Mouse (Mus musculus) hindbrain, embryonic 14.5 days (tissue): ENCODE results near the gene Msmp. TPM values are rescaled to one million over a fixed set of nuclear protein-coding genes. Genes with fewer than 3 reads are reported as not detected.
A peak's percentile ranks its signal among the peaks of the same experiment; 100 is the strongest.

ENCODE experiments used
- ATAC-seq: fragments of 200-750 bp; cut with Nextera tagmentation; 2 replicates; pipeline ENCODE4 v1.8.0; 2017; ENCODE audit warnings: moderate number of reproducible peaks, mild to moderate bottlenecking, moderate TSS enrichment, moderate library complexity; ENCODE audit not compliant: low FRiP score
- DNase-seq: peaks from one replicate; pipeline ENCODE4 v3.0.0-alpha.2; 2015; ENCODE audit warnings: low spot score
- H3K27ac ChIP-seq: fragments of 300-500 bp; sonication (generic); 2 replicates; pipeline ENCODE4 v1.5.1; 2014; ENCODE audit warnings: mild to moderate bottlenecking, moderate library complexity
- H3K27me3 ChIP-seq: fragments of 300-500 bp; sonication (generic); 2 replicates; pipeline ENCODE4 v1.6.1; 2014; ENCODE audit warnings: mild to moderate bottlenecking, low read length, mixed read lengths; ENCODE audit not compliant: control insufficient read depth, insufficient read depth
- H3K36me3 ChIP-seq: fragments of 300-500 bp; sonication (generic); replicated peaks from 2 replicates; pipeline ENCODE4 v1.6.1; 2014; ENCODE audit not compliant: control insufficient read depth, insufficient read depth
- H3K4me1 ChIP-seq: fragments of 300-500 bp; sonication (generic); replicated peaks from 2 replicates; pipeline ENCODE4 v1.6.1; 2014; ENCODE audit warnings: antibody characterized with exemption, low read length, mixed read lengths; ENCODE audit not compliant: control insufficient read depth, insufficient read depth
- H3K4me2 ChIP-seq: fragments of 300-500 bp; sonication (generic); replicated peaks from 2 replicates; pipeline ENCODE4 v1.6.1; 2014; ENCODE audit warnings: mild to moderate bottlenecking, moderate library complexity
- H3K4me3 ChIP-seq: fragments of 300-500 bp; sonication (generic); replicated peaks from 2 replicates; pipeline ENCODE4 v1.5.1; 2014; ENCODE audit warnings: mild to moderate bottlenecking, low read length
- H3K9ac ChIP-seq: fragments of 300-500 bp; sonication (generic); 2 replicates; pipeline ENCODE4 v1.6.1; 2014
- H3K9me3 ChIP-seq: fragments of 300-500 bp; sonication (generic); 2 replicates; pipeline ENCODE4 v1.6.1; 2016; ENCODE audit warnings: low read length; ENCODE audit not compliant: control insufficient read depth
- WGBS: fragments of 180-500 bp; shearing (Covaris S2); extraction: QIAGEN DNeasy Blood & Tissue Kit; methylation state at CpG from one replicate; pipeline ENCODE4 v1.1.7; 2014; 5-methylcytosine and 5-hydroxymethylcytosine counted together
- polyA plus RNA-seq: library from polyadenylated mRNA; unstranded; fragments of >200 nt; fragmentation: Nextera tagmentation; extraction: Ambion mirVana; gene quantifications from 2 replicates; pipeline ENCODE4 v1.2.1, GENCODE M21; 2014

Msmp gene
- polyA plus RNA-seq, 1 experiment from 2014 or later: 1.0 TPM

- H3K4me2 ChIP-seq: no peak overlapping the region
- no peaks in the 10 kb centered on the region for H3K9me3 ChIP-seq
- no peak overlapping the region for H3K9ac ChIP-seq
- H3K36me3 ChIP-seq: peaks cover 83% of the 10 kb centered on the region
- no peak overlapping the region for H3K4me3 ChIP-seq
- peaks cover 14% of the 10 kb centered on the region for H3K4me1 ChIP-seq
- no peak overlapping the region for H3K27ac ChIP-seq
- no peaks in the 10 kb centered on the region for H3K27me3 ChIP-seq
- DNase-seq (no peak), ATAC-seq (no peak)
- 96% methylated on average over 9 of the region's 9 CpGs for WGBS
Measured at GRCm38 (mm10) chr4:43567140-43567539, 17.2 kb downstream of the Msmp start.

GRCm38 (mm10) chr4:43564231-43564630, 20.1 kb downstream of the Msmp start:
- ATAC-seq: no peak
- Histone ChIP-seq H3K9me3 (no peaks in the 10 kb centered on the region), H3K4me2 (no peak overlapping the region), H3K27me3 (no peaks in the 10 kb centered on the region), H3K36me3 (peaks cover 55% of the 10 kb centered on the region), H3K27ac (no peak overlapping the region), H3K9ac (no peak overlapping the region), H3K4me3 (no peak overlapping the region), H3K4me1 (peaks cover 28% of the 10 kb centered on the region)
- DNase-seq: no peak
- WGBS: 55% methylated on average over 2 of the region's 2 CpGs

- Histone ChIP-seq H3K4me2 (peak overlapping the region; percentile 78), H3K9me3 (no peaks in the 10 kb centered on the region), H3K36me3 (peaks cover 53% of the 10 kb centered on the region), H3K27ac (no peak overlapping the region), H3K4me3 (peak overlapping the region; percentile 81), H3K9ac (peak overlapping the region; percentile 87; the same call in 1 of the 2 replicates), H3K27me3 (no peaks in the 10 kb centered on the region), H3K4me1 (peaks cover 28% of the 10 kb centered on the region)
- no peak for DNase-seq
- 86% methylated on average over 4 of the region's 4 CpGs for WGBS
- no peak for ATAC-seq
Measured at GRCm38 (mm10) chr4:43563601-43563875, 20.8 kb downstream of the Msmp start.

GRCm38 (mm10) chr4:43562769-43563600, 21.3 kb downstream of the Msmp start:
- Histone ChIP-seq H3K36me3 (peaks cover 48% of the 10 kb centered on the region), H3K9me3 (no peaks in the 10 kb centered on the region), H3K4me3 (peak overlapping the region; percentile 81), H3K4me1 (peaks cover 34% of the 10 kb centered on the region), H3K9ac (peak overlapping the region; percentile 87), H3K4me2 (peak overlapping the region; percentile 78), H3K27ac (peak overlapping the region; percentile 96), H3K27me3 (no peaks in the 10 kb centered on the region)
- ATAC-seq: peak; percentile 16; the same call in 1 of the 2 replicates
- WGBS: 8% methylated on average over 22 of the region's 22 CpGs
- no peak for DNase-seq

- DNase-seq: peak; percentile 95
- H3K4me3 ChIP-seq: peak within 1 kb of the TSS; percentile 81
- peaks cover 34% of the 10 kb centered on the region for H3K4me1 ChIP-seq
- peak within 1 kb of the TSS; percentile 87 for H3K9ac ChIP-seq
- under 1% methylated on average over 56 of the region's 62 CpGs for WGBS
- ATAC-seq: peak; percentile 96
- H3K9me3 ChIP-seq: no peaks in the 10 kb centered on the region
- peak within 1 kb of the TSS; percentile 78 for H3K4me2 ChIP-seq
- peak within 1 kb of the TSS; percentile 96 for H3K27ac ChIP-seq
- peaks cover 40% of the 10 kb centered on the region for H3K36me3 ChIP-seq
- H3K27me3 ChIP-seq: no peaks in the 10 kb centered on the region
Measured at GRCm38 (mm10) chr4:43561997-43562768, 22.1 kb downstream of the Msmp start, which contains the start of the genes Creb3 and Tln1. TSS of gene Creb3 (plus strand) at chr4:43562332. TSS of gene Tln1 (minus strand) at chr4:43562691.

- Histone ChIP-seq H3K27ac (peak overlapping the region; percentile 96), H3K36me3 (peaks cover 40% of the 10 kb centered on the region), H3K4me2 (peak overlapping the region; percentile 78), H3K4me3 (peak overlapping the region; percentile 81), H3K9me3 (no peaks in the 10 kb centered on the region), H3K4me1 (peaks cover 34% of the 10 kb centered on the region), H3K9ac (peak overlapping the region; percentile 87), H3K27me3 (no peaks in the 10 kb centered on the region)
- WGBS: 4% methylated on average over 16 of the region's 16 CpGs
- DNase-seq (no peak), ATAC-seq (peak; percentile 13; the same call in 1 of the 2 replicates)
Measured at GRCm38 (mm10) chr4:43561436-43561996, 22.8 kb downstream of the Msmp start.

DNA sequence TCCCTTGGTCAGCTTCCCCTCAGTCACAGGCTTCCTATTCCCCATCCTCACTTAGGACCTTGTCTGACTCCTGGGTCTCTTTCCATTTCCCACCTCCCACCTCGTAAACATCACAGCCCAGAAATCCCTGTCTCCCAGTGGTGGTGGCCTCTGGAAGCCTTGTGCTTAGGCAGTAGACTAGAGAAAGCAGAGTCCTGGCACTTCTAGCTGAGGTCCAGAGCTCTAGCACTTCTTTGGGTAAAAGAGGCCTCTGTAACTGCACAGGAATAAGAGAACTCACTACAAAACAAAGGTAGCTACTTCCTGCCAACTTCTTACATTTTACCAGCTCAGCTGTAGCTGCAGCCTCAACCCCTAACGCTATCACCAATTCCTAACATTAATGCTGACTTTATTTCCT, 23.3 kb downstream of the Msmp start:
- peaks cover 34% of the 10 kb centered on the region for H3K4me1 ChIP-seq
- no peaks in the 10 kb centered on the region for H3K27me3 ChIP-seq
- H3K9me3 ChIP-seq: no peaks in the 10 kb centered on the region
- ATAC-seq (no peak), DNase-seq (no peak)
- H3K9ac ChIP-seq: peak overlapping the region; percentile 87
- WGBS: 42% methylated on average over 2 of the region's 2 CpGs
- H3K4me2 ChIP-seq: peak overlapping the region; percentile 78
- H3K4me3 ChIP-seq: peak overlapping the region; percentile 81
- H3K27ac ChIP-seq: no peak overlapping the region
- peaks cover 39% of the 10 kb centered on the region for H3K36me3 ChIP-seq

GRCm38 (mm10) chr4:43560243-43560611, 24.1 kb downstream of the Msmp start:
- ATAC-seq (no peak), DNase-seq (no peak)
- 46% methylated on average over 6 of the region's 6 CpGs for WGBS
- no peak overlapping the region for H3K27ac ChIP-seq
- H3K9ac ChIP-seq: 0 out of 2 replicates have a peak overlapping the region, but pooled peaks have one; percentile 18
- H3K4me3 ChIP-seq: 0 out of 2 replicates have a peak overlapping the region, but pooled peaks have one; percentile 81
- peaks cover 39% of the 10 kb centered on the region for H3K36me3 ChIP-seq
- H3K9me3 ChIP-seq: no peaks in the 10 kb centered on the region
- no peaks in the 10 kb centered on the region for H3K27me3 ChIP-seq
- peaks cover 34% of the 10 kb centered on the region for H3K4me1 ChIP-seq
- H3K4me2 ChIP-seq: peak overlapping the region; percentile 78
